Mouse (Mus musculus) left cerebral cortex, adult 9 months (tissue): ENCODE results near the gene Numbl.

Source experiments
- DNase-seq, 2 experiments: peaks; one replicate each; pipeline ENCODE4 v3.0.0; 2022; ENCODE audit warnings: low spot score in 2 of 2

The Numbl gene

GRCm38 (mm10) chr7:27251946-27252345 is 6.3 kb upstream of the Numbl start:
- DNase-seq: no peak

- no peak for DNase-seq
Observed at GRCm38 (mm10) chr7:27255721-27256120, 2.5 kb upstream of the Numbl start.

- peak in 1 of 2 experiments; percentile 86 for DNase-seq
Observed at GRCm38 (mm10) chr7:27257046-27257851, 984 bp upstream of the Numbl start.

- DNase-seq: no peak
Observed at GRCm38 (mm10) chr7:27257852-27258204, 405 bp upstream of the Numbl start.

GRCm38 (mm10) chr7:27259271-27259721 is 1.1 kb downstream of the Numbl start:
- no peak for DNase-seq

GRCm38 (mm10) chr7:27259771-27260170 is 1.5 kb downstream of the Numbl start:
- DNase-seq: no peak

GRCm38 (mm10) chr7:27260856-27261255 is 2.6 kb downstream of the Numbl start:
- peak in 1 of 2 experiments; percentile 66 for DNase-seq

- no peak for DNase-seq
Observed at GRCm38 (mm10) chr7:27261888-27262287, 3.7 kb downstream of the Numbl start.

GRCm38 (mm10) chr7:27264761-27265160 is 6.5 kb downstream of the Numbl start:
- no peak for DNase-seq

- DNase-seq: peak; percentile 76 to 92
Observed at GRCm38 (mm10) chr7:27266515-27267128, 8.4 kb downstream of the Numbl start.

GRCm38 (mm10) chr7:27271423-27271822 is 13.2 kb downstream of the Numbl start:
- DNase-seq: no peak

GRCm38 (mm10) chr7:27273739-27274351 is 15.6 kb downstream of the Numbl start:
- DNase-seq: no peak

GRCm38 (mm10) chr7:27274916-27275315 is 16.7 kb downstream of the Numbl start:
- no peak for DNase-seq

- DNase-seq: no peak
Observed at GRCm38 (mm10) chr7:27276021-27276420, 17.8 kb downstream of the Numbl start.

GRCm38 (mm10) chr7:27277191-27277590 is 19.0 kb downstream of the Numbl start:
- no peak for DNase-seq

- no peak for DNase-seq
Observed at GRCm38 (mm10) chr7:27281717-27282116, 23.5 kb downstream of the Numbl start.

GRCm38 (mm10) chr7:27282225-27282624 is 24.0 kb downstream of the Numbl start:
- no peak for DNase-seq

- DNase-seq: no peak
Observed at GRCm38 (mm10) chr7:27284865-27285697, 26.8 kb downstream of the Numbl start.

- DNase-seq: peak in 1 of 2 experiments; percentile 70
Observed at GRCm38 (mm10) chr7:27285698-27286066, 27.4 kb downstream of the Numbl start.

- DNase-seq: no peak
Observed at GRCm38 (mm10) chr7:27288732-27289131, 30.5 kb downstream of the Numbl start.

- no peak for DNase-seq
Observed at GRCm38 (mm10) chr7:27290555-27290954, 32.3 kb downstream of the Numbl start.
